8 mouse cellular contexts compared by ENCODE assay signal in the genomic region with DNA sequence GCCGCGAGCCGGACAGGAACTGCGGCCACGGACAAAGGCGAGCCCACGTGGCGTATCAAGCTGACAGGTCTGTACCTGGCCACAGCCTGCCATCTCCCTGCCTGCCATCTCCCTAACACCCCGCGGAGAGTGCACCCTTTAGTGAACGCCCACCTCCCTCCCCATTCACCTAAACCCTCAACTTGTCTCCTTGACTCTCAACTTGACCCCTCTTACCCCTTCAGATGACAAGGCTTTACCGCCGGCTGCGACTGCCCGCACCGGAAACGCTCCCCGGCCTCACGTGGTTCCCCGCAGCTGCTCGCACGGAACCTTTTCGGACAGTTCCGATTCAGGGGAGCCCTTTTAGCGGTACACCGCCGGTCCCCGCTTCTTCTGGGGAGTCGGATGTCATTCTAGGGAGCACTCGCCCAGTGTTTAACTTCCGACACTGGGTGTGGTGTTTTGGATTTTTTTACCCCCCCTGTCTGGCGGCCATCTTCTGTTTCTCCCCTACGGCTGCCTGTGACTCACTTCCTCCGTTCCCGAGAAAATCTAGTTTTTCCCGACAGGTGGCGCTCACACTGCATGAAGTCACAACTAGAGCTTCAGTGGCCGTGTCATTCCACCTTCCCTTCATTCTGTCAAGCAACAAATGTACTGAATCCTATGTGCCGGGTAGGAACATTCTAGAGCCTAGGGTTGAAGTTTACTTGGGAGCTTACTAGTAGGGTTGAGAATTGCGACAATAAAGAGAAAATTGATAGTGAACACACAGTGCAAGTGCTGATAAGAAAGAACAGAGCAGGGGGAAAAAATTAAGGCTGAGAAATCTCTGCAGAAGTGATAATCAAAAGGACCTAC. TPM values are rescaled to one million over a fixed set of nuclear protein-coding genes. Genes with fewer than 3 reads are reported as not detected.
DNase-seq lines count a peak whose midpoint lies in the region; ATAC-seq lines count a peak whose summit lies in the region.

TSS of gene Gm20390 (minus strand) at position 289 of the 843 bp plus-strand sequence.
TSS of gene Nme1 (minus strand) at position 517 of the 843 bp plus-strand sequence.

- under 1% methylated on average over 40 of the region's 40 CpGs for WGBS in heart, embryonic 10.5 days
- WGBS in kidney, embryonic 15.5 days = under 1% methylated on average over 40 of the region's 40 CpGs

- H3K9ac ChIP-seq in kidney, embryonic 15.5 days = peak within 1 kb of the TSS; percentile 73

- peak; percentile 94 for ATAC-seq in erythroblast, adult 5-6 weeks (replicated peaks; ENCODE audit: low FRiP score, poor library complexity, severe bottlenecking)
- peak; percentile 97 for ATAC-seq in kidney, embryonic 15.5 days (replicated peaks; ENCODE audit: low FRiP score)
- ATAC-seq in monocyte, adult 5-6 weeks (replicated peaks; ENCODE audit: insufficient number of reproducible peaks, low FRiP score, low TSS enrichment, poor library complexity, severe bottlenecking) = peak; percentile 96

- peak within 1 kb of the TSS; percentile 91 for H3K27ac ChIP-seq in heart, embryonic 10.5 days
- H3K27ac ChIP-seq in kidney, embryonic 15.5 days = peak within 1 kb of the TSS; percentile 72

- peak; percentile 98 to 99 for DNase-seq in B cell, adult 2 months
- DNase-seq in brain, adult 2 months (ENCODE audit: low read depth, low spot score) = peak; percentile 100
- peak; percentile 99 for DNase-seq in heart, embryonic 10.5 days (ENCODE audit: low spot score)
- DNase-seq in liver = peak; percentile 96
- peak; percentile 96 to 97 for DNase-seq in spleen, postnatal 4 days (ENCODE audit: low spot score in 2 of 2)

- peaks cover 9% of the 10 kb centered on the region for H3K4me1 ChIP-seq in heart, embryonic 10.5 days
- H3K4me1 ChIP-seq in kidney, embryonic 15.5 days = peaks cover 14% of the 10 kb centered on the region

- H3K4me2 ChIP-seq in kidney, embryonic 15.5 days = peak within 1 kb of the TSS; percentile 79

- H3K27me3 ChIP-seq in heart, embryonic 10.5 days (ENCODE audit: insufficient read depth, poor library complexity, severe bottlenecking) = no peaks in the 10 kb centered on the region
- H3K27me3 ChIP-seq in kidney, embryonic 15.5 days = no peaks in the 10 kb centered on the region

- H3K36me3 ChIP-seq in heart, embryonic 10.5 days = peaks cover 29% of the 10 kb centered on the region
- H3K36me3 ChIP-seq in kidney, embryonic 15.5 days = peaks cover 30% of the 10 kb centered on the region

- peak within 1 kb of the TSS; percentile 73 for H3K4me3 ChIP-seq in heart, embryonic 10.5 days
- H3K4me3 ChIP-seq in kidney, embryonic 15.5 days (replicated peaks) = peak within 1 kb of the TSS; percentile 71

- H3K9me3 ChIP-seq in heart, embryonic 10.5 days = no peaks in the 10 kb centered on the region
- no peaks in the 10 kb centered on the region for H3K9me3 ChIP-seq in kidney, embryonic 15.5 days (replicated peaks)

RNA-seq across cellular contexts. Expression of gene Gm20390, which starts in this region (rescaled TPM):
- total RNA-seq in erythroblast, adult 5-6 weeks (2015; ENCODE audit: low replicate concordance) = 22.7 TPM in 1 of 2 replicates, not detected in the other
- 0.68 and 3.9 TPM in 2 replicates for total RNA-seq in erythroblast, adult 5-6 weeks (2017; ENCODE audit: low replicate concordance)
- 432 and 461 TPM in 2 replicates for polyA plus RNA-seq in heart, embryonic 10.5 days (2016; fragmentation: Nextera tagmentation; extraction: Ambion mirVana)
- 462 and 483 TPM in 2 replicates for polyA plus RNA-seq in kidney, embryonic 15.5 days (2015; fragmentation: Nextera tagmentation; extraction: Ambion mirVana)
- 1.9 TPM in 1 of 3 replicates, not detected in the others for total RNA-seq in monocyte, adult 5-6 weeks (2017)

RNA-seq across cellular contexts. Expression of gene Nme1, which starts in this region (rescaled TPM):
- 11.9 and 60.4 TPM in 2 replicates for total RNA-seq in erythroblast, adult 5-6 weeks (2015; ENCODE audit: low replicate concordance)
- total RNA-seq in erythroblast, adult 5-6 weeks (2017; ENCODE audit: low replicate concordance) = 16.6 and 19.9 TPM in 2 replicates
- polyA plus RNA-seq in heart, embryonic 10.5 days (2016; fragmentation: Nextera tagmentation; extraction: Ambion mirVana) = 188 and 263 TPM in 2 replicates
- 165 and 172 TPM in 2 replicates for polyA plus RNA-seq in kidney, embryonic 15.5 days (2015; fragmentation: Nextera tagmentation; extraction: Ambion mirVana)
- 13.8 to 34.0 TPM (median 18.0 TPM) in 3 replicates for total RNA-seq in monocyte, adult 5-6 weeks (2017)

Comparison
In these comparisons a context has a peak if more than half of its experiments do, and no peak if none do; other contexts are left out.
1. Peak in every context shown above with its lines: DNase-seq, ATAC-seq, H3K4me3 ChIP-seq and H3K27ac ChIP-seq.